Mouse (Mus musculus): Measurements from ENCODE around the gene Mical2. TPM values are rescaled to one million over a fixed set of nuclear protein-coding genes. Genes with fewer than 3 reads are reported as not detected.

Gene Mical2
- total RNA-seq, 2 experiments from 2014 or later: 8.5 to 19.7 TPM

DNA sequence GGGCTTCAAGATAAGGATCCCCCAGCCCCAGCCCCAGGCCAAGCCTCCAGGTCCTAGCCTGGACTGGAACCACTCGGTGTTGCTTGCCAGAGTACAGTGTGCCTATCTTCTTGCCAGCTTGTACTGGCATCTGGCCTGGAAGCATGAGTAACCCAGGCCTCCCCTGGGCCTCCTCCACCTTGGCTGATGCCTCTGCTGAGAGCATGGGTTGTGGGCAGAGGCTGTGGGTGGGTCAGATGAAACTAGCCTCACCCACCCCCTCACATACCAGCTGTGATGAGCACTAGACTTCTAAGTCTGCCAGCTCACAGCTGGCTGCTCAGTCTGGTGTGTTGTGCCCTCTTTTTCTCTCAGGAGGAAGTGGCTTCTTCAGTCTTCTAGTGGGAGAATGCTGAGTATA lies 90.6 kb downstream of the Mical2 start:
- peak; percentile 78 to 81 for DNase-seq

GRCm38 (mm10) chr7:112317491-112317890 lies 91.8 kb downstream of the Mical2 start:
- DNase-seq: no peak

DNA sequence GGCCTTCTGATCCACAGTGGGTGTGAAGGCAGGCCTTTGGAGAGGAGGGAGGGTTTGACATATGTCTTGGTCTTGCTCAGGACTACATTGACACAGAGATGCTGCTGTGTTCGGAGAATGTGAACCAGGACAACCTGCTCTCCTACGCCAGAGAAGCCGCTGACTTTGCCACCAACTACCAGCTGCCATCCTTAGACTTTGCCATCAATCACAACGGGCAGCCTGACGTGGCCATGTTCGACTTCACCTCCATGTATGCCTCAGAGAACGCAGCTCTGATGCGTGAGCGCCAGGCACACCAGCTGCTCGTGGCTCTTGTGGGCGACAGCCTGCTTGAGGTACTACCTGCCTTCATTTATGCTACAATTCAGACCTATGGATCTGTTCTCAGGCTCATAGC lies 92.7 kb downstream of the Mical2 start:
- DNase-seq: no peak

- peak; percentile 32 to 64 for DNase-seq
These were observed 93.8 kb downstream of the Mical2 start for GRCm38 (mm10) chr7:112319419-112319818.

DNA sequence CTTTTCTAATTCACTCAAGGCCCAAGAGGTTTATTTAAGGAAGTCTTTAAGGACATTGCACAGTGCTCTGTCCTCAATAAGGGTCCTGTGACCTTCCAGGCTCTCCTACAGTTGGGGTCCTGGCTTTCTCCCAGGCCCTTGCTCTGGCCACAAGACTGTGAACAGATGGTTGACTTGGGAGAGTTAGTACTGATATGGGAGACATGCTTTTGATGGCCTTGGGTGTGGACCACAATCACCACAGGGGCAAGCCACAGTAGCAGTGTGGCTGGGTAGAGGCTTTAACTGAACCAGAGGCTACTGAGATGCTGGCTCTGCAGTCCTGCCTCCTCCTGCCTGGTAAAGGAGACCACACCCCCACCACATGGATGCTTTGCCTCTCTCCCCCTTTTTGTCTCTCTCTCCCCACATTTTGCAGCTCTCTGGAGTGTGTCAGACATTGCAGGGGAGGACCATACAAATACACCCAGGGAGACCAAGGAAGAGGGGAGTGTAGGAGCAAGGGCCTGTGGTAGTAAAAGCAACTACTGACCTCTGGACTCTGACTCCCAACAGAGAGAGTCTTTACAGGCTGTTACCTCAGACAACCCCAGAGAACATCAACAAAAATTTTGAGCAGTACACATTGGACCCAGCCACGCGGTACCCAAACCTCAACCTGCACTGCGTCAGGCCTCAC lies 94.5 kb downstream of the Mical2 start:
- no peak for DNase-seq

- DNase-seq: no peak
These were observed 96.4 kb downstream of the Mical2 start for GRCm38 (mm10) chr7:112321798-112322794.

DNA sequence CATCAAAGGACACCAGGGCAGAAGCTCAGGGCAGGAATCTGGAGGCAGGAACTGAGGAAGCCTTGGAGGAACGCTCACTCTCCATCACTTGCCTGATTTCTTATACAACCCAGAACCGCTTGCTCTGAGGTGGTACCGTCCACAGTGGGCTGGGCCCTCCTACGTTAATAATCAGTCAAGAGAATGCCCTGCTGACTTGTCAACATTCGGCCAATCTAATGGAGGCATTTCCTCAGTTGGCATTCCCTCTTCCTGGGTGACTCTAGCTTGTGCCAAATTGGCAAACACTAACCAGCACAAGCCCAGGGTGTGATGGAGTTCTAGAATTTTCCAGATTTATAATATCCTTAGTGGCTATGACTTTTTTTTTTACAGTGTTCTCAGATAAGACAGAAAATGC lies 98.9 kb downstream of the Mical2 start:
- no peak for DNase-seq

GRCm38 (mm10) chr7:112326852-112327251 lies 101.2 kb downstream of the Mical2 start:
- no peak for DNase-seq

DNA sequence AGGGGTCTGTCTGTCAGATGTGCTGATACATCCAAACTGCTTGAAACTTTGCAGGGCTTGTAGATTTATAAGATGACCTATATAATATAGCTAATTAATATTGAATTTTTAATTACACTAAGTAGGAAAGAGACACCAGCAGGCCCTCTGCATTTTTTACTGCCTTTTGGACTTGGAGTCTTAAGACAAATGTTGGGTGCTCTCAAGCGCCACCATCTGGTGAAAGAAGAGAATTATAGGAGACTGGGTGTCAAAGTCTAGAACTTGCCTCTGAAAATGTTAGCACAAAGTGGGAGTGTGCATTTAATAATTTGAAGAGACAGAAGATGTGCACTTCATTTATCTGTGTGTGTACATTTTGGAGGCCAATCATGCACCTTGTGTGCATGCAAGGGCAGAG lies 103.3 kb downstream of the Mical2 start:
- peak; percentile 39 to 61 for DNase-seq

DNA sequence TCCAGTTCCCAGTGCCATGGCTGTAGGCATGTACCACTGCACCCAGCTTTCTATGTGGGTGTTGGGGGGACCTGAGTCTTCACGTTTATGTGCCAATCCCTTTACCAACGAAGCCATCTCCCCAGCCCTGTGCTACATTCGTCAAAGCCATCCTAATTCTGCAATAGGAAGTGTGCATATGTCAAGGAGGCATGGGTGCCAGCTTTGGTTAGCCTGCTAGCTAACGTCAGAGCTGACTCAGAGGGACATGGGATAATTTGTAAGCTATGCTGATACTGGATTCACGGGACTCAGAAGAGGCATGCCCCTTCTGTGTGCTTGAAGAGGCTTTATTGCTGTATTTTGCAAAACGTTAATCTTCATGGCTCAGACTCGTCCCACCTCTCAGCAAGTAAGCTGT lies 103.8 kb downstream of the Mical2 start:
- peak; percentile 22 to 37 for DNase-seq

DNA sequence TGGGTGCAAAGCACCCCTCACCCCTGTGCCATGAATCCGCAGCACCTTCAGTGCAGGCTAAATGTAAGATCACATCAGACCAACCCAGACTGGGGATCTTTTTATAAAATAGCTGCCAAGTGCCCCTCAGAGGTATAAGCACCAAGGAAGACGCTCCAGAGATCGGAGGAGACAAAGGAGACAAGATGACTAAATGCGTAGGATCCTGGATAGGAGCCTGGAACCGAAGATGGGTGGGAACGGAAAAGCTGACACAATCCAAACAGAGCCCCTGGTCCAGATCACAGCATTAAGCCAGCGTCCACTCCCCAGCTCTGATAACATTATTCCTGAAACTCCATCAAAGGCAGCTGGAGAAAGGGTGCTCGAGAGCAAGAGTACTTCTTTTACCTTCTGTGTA lies 105.3 kb downstream of the Mical2 start:
- DNase-seq: no peak

- DNase-seq: no peak
These were observed 106.1 kb downstream of the Mical2 start for GRCm38 (mm10) chr7:112331804-112332203.

DNA sequence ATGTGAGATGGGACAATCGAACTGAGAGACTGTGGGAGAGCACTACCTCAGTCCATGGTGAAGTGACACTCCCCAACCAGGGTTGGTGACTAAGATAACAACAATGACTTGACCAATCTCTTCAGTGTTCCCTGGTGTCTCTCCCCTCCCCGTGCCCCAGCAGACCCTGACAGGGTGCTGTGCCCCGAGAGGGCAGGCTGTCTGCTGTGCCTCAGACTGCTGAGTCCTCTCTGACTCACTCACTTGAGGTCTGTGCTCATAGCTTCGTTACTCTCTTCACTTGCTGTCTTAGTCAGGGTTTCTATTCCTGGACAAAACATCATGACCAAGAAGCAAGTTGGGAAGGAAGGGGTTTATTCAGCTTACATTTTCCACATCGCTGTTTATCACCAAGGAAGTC lies 106.8 kb downstream of the Mical2 start:
- DNase-seq: peak in 1 of 2 experiments; percentile 48

GRCm38 (mm10) chr7:112333404-112333803 lies 107.7 kb downstream of the Mical2 start:
- no peak for DNase-seq

DNA sequence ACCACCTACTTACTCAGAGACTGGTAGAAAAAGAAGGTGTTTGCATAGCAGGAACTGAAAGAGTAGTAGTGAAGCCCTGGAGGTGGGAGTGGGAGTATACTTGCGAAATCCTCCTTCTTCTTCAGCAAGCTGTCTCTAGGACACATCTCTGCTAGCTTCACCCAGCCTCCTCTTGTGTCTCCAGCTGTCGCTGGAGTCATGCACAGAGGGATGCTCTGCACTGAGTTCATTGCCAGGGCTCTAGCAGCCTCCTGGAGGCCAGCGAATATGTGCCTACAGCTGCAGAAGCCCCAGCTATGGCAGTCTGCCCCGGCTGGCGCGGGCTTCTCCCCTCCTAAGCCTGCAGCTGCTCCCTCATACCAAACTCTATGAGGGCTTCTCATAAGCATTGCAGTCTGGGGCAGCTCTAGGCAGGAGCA lies 110.6 kb downstream of the Mical2 start:
- DNase-seq: no peak

DNA sequence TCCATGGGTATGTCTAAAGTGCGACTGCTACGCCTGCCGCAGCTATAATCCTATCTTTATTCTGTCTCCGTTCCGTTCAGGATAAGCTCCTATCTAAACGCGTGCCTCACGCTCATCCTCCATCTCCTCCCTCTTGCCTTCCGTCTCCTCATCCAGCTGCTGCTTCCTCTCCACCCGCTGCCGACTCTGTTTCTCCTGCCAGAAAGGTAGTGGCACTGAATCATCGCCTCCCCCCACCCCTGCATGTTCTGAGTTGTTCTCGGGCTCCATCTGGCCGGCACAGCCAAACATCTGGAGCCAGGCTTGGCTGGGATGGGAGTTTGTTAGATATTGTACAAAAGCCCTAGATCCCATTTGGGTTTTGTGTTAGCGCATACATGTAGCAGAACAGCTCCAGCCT lies 111.1 kb downstream of the Mical2 start:
- DNase-seq: no peak

GRCm38 (mm10) chr7:112337736-112338135 lies 112.1 kb downstream of the Mical2 start:
- no peak for DNase-seq

- no peak for DNase-seq
These were observed 115.4 kb downstream of the Mical2 start for GRCm38 (mm10) chr7:112341052-112341451.

- no peak for DNase-seq
These were observed 120.0 kb downstream of the Mical2 start for GRCm38 (mm10) chr7:112345687-112346086.

DNA sequence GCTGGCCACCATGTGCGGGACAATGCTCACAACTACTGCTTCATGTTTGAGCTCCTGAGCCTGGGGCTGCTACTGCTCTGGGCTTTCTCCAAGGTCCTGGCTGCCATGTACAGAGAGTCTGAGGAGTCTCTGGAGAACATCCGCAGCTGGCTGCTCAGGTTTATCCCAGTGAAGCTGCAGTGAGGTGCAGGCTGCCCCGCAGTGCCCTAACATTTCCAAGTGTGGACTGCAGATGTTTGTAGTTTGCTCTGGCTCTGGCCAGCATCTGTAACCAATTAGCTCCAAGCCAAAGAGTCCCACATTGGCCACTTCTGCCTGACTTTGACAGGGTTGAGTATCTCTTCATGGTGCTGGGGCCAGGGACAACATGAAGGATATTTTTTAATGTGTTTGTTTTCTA lies 125.9 kb downstream of the Mical2 start:
- DNase-seq: no peak

DNA sequence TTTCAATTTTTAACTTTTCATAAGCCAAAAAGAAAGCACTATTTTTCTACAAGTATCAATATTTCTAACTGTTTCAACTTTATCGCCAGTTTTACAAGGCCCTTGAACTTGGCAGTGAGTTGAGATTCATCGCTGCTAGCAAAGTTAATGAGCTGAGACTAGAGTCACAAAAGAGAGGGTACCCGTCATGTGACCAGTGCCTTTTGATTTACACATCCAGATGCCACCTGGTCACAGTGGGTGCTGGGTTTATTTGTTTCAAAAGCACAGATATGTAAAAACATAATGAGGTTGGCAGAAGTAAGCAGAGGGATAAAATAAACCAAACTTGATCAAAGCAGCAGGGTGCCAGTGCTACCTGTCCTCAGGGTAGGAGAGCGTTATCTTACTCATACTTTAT lies 126.3 kb downstream of the Mical2 start:
- no peak for DNase-seq

- no peak for DNase-seq
These were observed 127.4 kb downstream of the Mical2 start for GRCm38 (mm10) chr7:112353011-112353410.

- DNase-seq: no peak
These were observed 128.3 kb downstream of the Mical2 start for GRCm38 (mm10) chr7:112353939-112354338.

All from adrenal gland, postnatal 36 days (tissue).